Mouse (Mus musculus): ENCODE measurements around the gene Was. TPM values are rescaled to one million over a fixed set of nuclear protein-coding genes. Genes with fewer than 3 reads are reported as not detected.

Gene Was
- polyA plus RNA-seq, 1 experiment from 2014 or later: 0.90 TPM

GRCm38 (mm10) chrX:8123821-8124470, 33.6 kb upstream of the Was start:
- Histone ChIP-seq H3K9ac (replicated peaks; ENCODE audit: low read depth) (no peak overlapping the region), H3K36me3 (ENCODE audit: insufficient read depth, low read length) (no peaks in the 10 kb centered on the region), H3K27ac (ENCODE audit: low read length) (no peak overlapping the region), H3K4me2 (replicated peaks; ENCODE audit: low read depth, low read length) (no peak overlapping the region), H3K4me1 (ENCODE audit: insufficient read depth, low read depth, low read length) (no peaks in the 10 kb centered on the region), H3K27me3 (replicated peaks; ENCODE audit: insufficient read depth, low read length) (no peaks in the 10 kb centered on the region), H3K9me3 (ENCODE audit: low read length) (no peaks in the 10 kb centered on the region), H3K4me3 (ENCODE audit: low read depth, low read length) (no peak overlapping the region)
- TF ChIP-seq CTCF (IDR thresholded peaks at IDR 0.05) (no peak), EP300 (IDR thresholded peaks at IDR 0.05) (no peak)
- ATAC-seq: no peak
- 84% methylated on average over 6 of the region's 6 CpGs for WGBS
- no peak for DNase-seq (ENCODE audit: low spot score)

GRCm38 (mm10) chrX:8117264-8117663, 27.0 kb upstream of the Was start:
- H3K36me3 ChIP-seq (ENCODE audit: insufficient read depth, low read length): no peaks in the 10 kb centered on the region
- H3K27ac ChIP-seq (ENCODE audit: low read length): no peak overlapping the region
- no peak overlapping the region for H3K9ac ChIP-seq (replicated peaks; ENCODE audit: low read depth)
- no peaks in the 10 kb centered on the region for H3K9me3 ChIP-seq (ENCODE audit: low read length)
- no peak overlapping the region for H3K4me2 ChIP-seq (replicated peaks; ENCODE audit: low read depth, low read length)
- H3K4me3 ChIP-seq (ENCODE audit: low read depth, low read length): no peak overlapping the region
- no peaks in the 10 kb centered on the region for H3K27me3 ChIP-seq (replicated peaks; ENCODE audit: insufficient read depth, low read length)
- ATAC-seq (no peak), DNase-seq (ENCODE audit: low spot score) (no peak)
- TF ChIP-seq EP300 (IDR thresholded peaks at IDR 0.05) (no peak), CTCF (IDR thresholded peaks at IDR 0.05) (no peak)
- H3K4me1 ChIP-seq (ENCODE audit: insufficient read depth, low read depth, low read length): no peaks in the 10 kb centered on the region

GRCm38 (mm10) chrX:8115275-8115674, 25.0 kb upstream of the Was start:
- TF ChIP-seq CTCF (IDR thresholded peaks at IDR 0.05) (peak; percentile 40), EP300 (IDR thresholded peaks at IDR 0.05) (no peak)
- Histone ChIP-seq H3K4me2 (replicated peaks; ENCODE audit: low read depth, low read length) (no peak overlapping the region), H3K9me3 (ENCODE audit: low read length) (no peaks in the 10 kb centered on the region), H3K27ac (ENCODE audit: low read length) (no peak overlapping the region), H3K4me3 (ENCODE audit: low read depth, low read length) (no peak overlapping the region), H3K4me1 (ENCODE audit: insufficient read depth, low read depth, low read length) (no peaks in the 10 kb centered on the region), H3K9ac (replicated peaks; ENCODE audit: low read depth) (no peak overlapping the region), H3K27me3 (replicated peaks; ENCODE audit: insufficient read depth, low read length) (no peaks in the 10 kb centered on the region), H3K36me3 (ENCODE audit: insufficient read depth, low read length) (no peaks in the 10 kb centered on the region)
- DNase-seq (ENCODE audit: low spot score) (peak; percentile 18), ATAC-seq (no peak)
- WGBS: 75% methylated on average over 4 of the region's 4 CpGs

- WGBS: 92% methylated on average over 3 of the region's 3 CpGs
- ATAC-seq (no peak), DNase-seq (ENCODE audit: low spot score) (no peak)
- Histone ChIP-seq H3K27ac (ENCODE audit: low read length) (no peak overlapping the region), H3K9ac (replicated peaks; ENCODE audit: low read depth) (no peak overlapping the region), H3K9me3 (ENCODE audit: low read length) (no peaks in the 10 kb centered on the region), H3K4me2 (replicated peaks; ENCODE audit: low read depth, low read length) (no peak overlapping the region), H3K4me3 (ENCODE audit: low read depth, low read length) (no peak overlapping the region), H3K36me3 (ENCODE audit: insufficient read depth, low read length) (no peaks in the 10 kb centered on the region), H3K27me3 (replicated peaks; ENCODE audit: insufficient read depth, low read length) (no peaks in the 10 kb centered on the region), H3K4me1 (ENCODE audit: insufficient read depth, low read depth, low read length) (no peaks in the 10 kb centered on the region)
- no peak for TF ChIP-seq EP300 (IDR thresholded peaks at IDR 0.05)
- no peak for TF ChIP-seq CTCF (IDR thresholded peaks at IDR 0.05)
Observed at GRCm38 (mm10) chrX:8105019-8105418, 14.7 kb upstream of the Was start.

GRCm38 (mm10) chrX:8102213-8102668, 11.9 kb upstream of the Was start:
- no peaks in the 10 kb centered on the region for H3K9me3 ChIP-seq (ENCODE audit: low read length)

GRCm38 (mm10) chrX:8101017-8101416, 10.7 kb upstream of the Was start:
- TF ChIP-seq CTCF (IDR thresholded peaks at IDR 0.05): peak; percentile 41
- no peak for TF ChIP-seq EP300 (IDR thresholded peaks at IDR 0.05)
- H3K27ac ChIP-seq (ENCODE audit: low read length): no peak overlapping the region
- H3K9ac ChIP-seq (replicated peaks; ENCODE audit: low read depth): no peak overlapping the region
- H3K9me3 ChIP-seq (ENCODE audit: low read length): no peaks in the 10 kb centered on the region
- H3K36me3 ChIP-seq (ENCODE audit: insufficient read depth, low read length): no peaks in the 10 kb centered on the region
- ATAC-seq (no peak), DNase-seq (ENCODE audit: low spot score) (no peak)
- no peaks in the 10 kb centered on the region for H3K27me3 ChIP-seq (replicated peaks; ENCODE audit: insufficient read depth, low read length)
- no peak overlapping the region for H3K4me2 ChIP-seq (replicated peaks; ENCODE audit: low read depth, low read length)
- H3K4me3 ChIP-seq (ENCODE audit: low read depth, low read length): no peak overlapping the region
- WGBS: 24% methylated on average over 3 of the region's 3 CpGs
- no peaks in the 10 kb centered on the region for H3K4me1 ChIP-seq (ENCODE audit: insufficient read depth, low read depth, low read length)

More at GRCm38 (mm10) chrX:8102213-8102668, 11.9 kb upstream of the Was start:
- no peak overlapping the region for H3K4me3 ChIP-seq (ENCODE audit: low read depth, low read length)
- no peak overlapping the region for H3K9ac ChIP-seq (replicated peaks; ENCODE audit: low read depth)
- TF ChIP-seq EP300 (IDR thresholded peaks at IDR 0.05) (no peak), CTCF (IDR thresholded peaks at IDR 0.05) (no peak)
- no peaks in the 10 kb centered on the region for H3K27me3 ChIP-seq (replicated peaks; ENCODE audit: insufficient read depth, low read length)
- H3K36me3 ChIP-seq (ENCODE audit: insufficient read depth, low read length): no peaks in the 10 kb centered on the region
- no peak overlapping the region for H3K4me2 ChIP-seq (replicated peaks; ENCODE audit: low read depth, low read length)
- no peaks in the 10 kb centered on the region for H3K4me1 ChIP-seq (ENCODE audit: insufficient read depth, low read depth, low read length)
- 34% methylated on average over 7 of the region's 7 CpGs for WGBS
- no peak for DNase-seq (ENCODE audit: low spot score)
- H3K27ac ChIP-seq (ENCODE audit: low read length): no peak overlapping the region
- ATAC-seq: no peak

All from lung, postnatal 0 days (tissue).